Mouse (Mus musculus): Measurements from ENCODE around the gene Plek.
"Not testable (repeated sequence)": the region's sequence is repeated elsewhere in the genome, so short reads cannot be mapped to it uniquely, and the experiment has no call there.

Gene Plek

GRCm38 (mm10) chr11:17051545-17052475 lies at the start of gene Plek, which contains the start of gene Cnrip1:
Plek (minus strand) TSS chr11:17052381.
Cnrip1 (plus strand) TSS chr11:17051586.
- peak; percentile 98 for DNase-seq

- no peak for DNase-seq
Measured at GRCm38 (mm10) chr11:17086106-17086505, 33.9 kb upstream of the Plek start.

GRCm38 (mm10) chr11:17083866-17084265 lies 31.7 kb upstream of the Plek start:
- DNase-seq: peak; percentile 15 to 19

GRCm38 (mm10) chr11:17083455-17083854 lies 31.3 kb upstream of the Plek start:
- DNase-seq: peak; percentile 33 to 37

- peak; percentile 32 to 47 for DNase-seq
Measured at GRCm38 (mm10) chr11:17082953-17083352, 30.8 kb upstream of the Plek start.

- no peak for DNase-seq
Measured at GRCm38 (mm10) chr11:17082086-17082485, 29.9 kb upstream of the Plek start.

- no peak for DNase-seq
Measured at GRCm38 (mm10) chr11:17075656-17076055, 23.5 kb upstream of the Plek start.

- DNase-seq: not testable (repeated sequence)
Measured at GRCm38 (mm10) chr11:17069360-17069759, 17.2 kb upstream of the Plek start.

- DNase-seq: peak; percentile 60 to 74
Measured at GRCm38 (mm10) chr11:17052476-17053049, 382 bp upstream of the Plek start.

GRCm38 (mm10) chr11:17045806-17046205 lies 6.4 kb downstream of the Plek start:
- no peak for DNase-seq

- DNase-seq: no peak
Measured at GRCm38 (mm10) chr11:17023984-17024383, 28.2 kb downstream of the Plek start.

- DNase-seq: peak; percentile 47 to 59
Measured at GRCm38 (mm10) chr11:17023206-17023605, 29.0 kb downstream of the Plek start.

GRCm38 (mm10) chr11:17019328-17019727 lies 32.9 kb downstream of the Plek start:
- DNase-seq: no peak

- no peak for DNase-seq
Measured at GRCm38 (mm10) chr11:17012948-17013347, 39.2 kb downstream of the Plek start.

- DNase-seq: no peak
Measured at GRCm38 (mm10) chr11:17008498-17008941, 43.7 kb downstream of the Plek start.

- no peak for DNase-seq
Measured at GRCm38 (mm10) chr11:17007517-17008173, 44.5 kb downstream of the Plek start.

GRCm38 (mm10) chr11:17006526-17006925 lies 45.7 kb downstream of the Plek start:
- DNase-seq: not testable (repeated sequence)

GRCm38 (mm10) chr11:17004899-17005846 lies 47.0 kb downstream of the Plek start:
- DNase-seq: peak in 1 of 2 experiments; percentile 11

GRCm38 (mm10) chr11:17003757-17004156 lies 48.4 kb downstream of the Plek start:
- no peak for DNase-seq

GRCm38 (mm10) chr11:17002739-17003373 lies 49.3 kb downstream of the Plek start:
- DNase-seq: no peak

Measured in cerebellum, postnatal 10 days (tissue).